Mouse (Mus musculus): ENCODE measurements around the gene Nhsl1. TPM values are rescaled to one million over a fixed set of nuclear protein-coding genes. Genes with fewer than 3 reads are reported as not detected.
A peak's percentile ranks its signal among the peaks of the same experiment; 100 is the strongest.

Nhsl1 gene
- polyA plus RNA-seq, 1 experiment from 2014 or later: 17.1 TPM

GRCm38 (mm10) chr10:18375301-18375700 lies 56.5 kb downstream of the Nhsl1 start:
- Histone ChIP-seq H3K4me3 (ENCODE audit: low read depth, low read length) (no peak overlapping the region), H3K36me3 (ENCODE audit: control insufficient read depth, insufficient read depth, low read length) (no peaks in the 10 kb centered on the region), H3K4me2 (ENCODE audit: low read length) (no peak overlapping the region), H3K9ac (ENCODE audit: low read length) (no peak overlapping the region), H3K27me3 (replicated peaks; ENCODE audit: control insufficient read depth, insufficient read depth, low read length) (no peaks in the 10 kb centered on the region), H3K27ac (ENCODE audit: low read depth, low read length) (no peak overlapping the region), H3K9me3 (replicated peaks; ENCODE audit: control insufficient read depth, low read length) (no peaks in the 10 kb centered on the region), H3K4me1 (ENCODE audit: control insufficient read depth, insufficient read depth, low read length) (peaks cover 8% of the 10 kb centered on the region)
- 14% methylated on average over 3 of the region's 3 CpGs for WGBS
- DNase-seq (ENCODE audit: low spot score) (no peak), ATAC-seq (no peak; the same call in 1 of the 2 replicates)

- no peak overlapping the region for H3K9ac ChIP-seq (ENCODE audit: low read length)
- no peak overlapping the region for H3K4me2 ChIP-seq (ENCODE audit: low read length)
- H3K27me3 ChIP-seq (replicated peaks; ENCODE audit: control insufficient read depth, insufficient read depth, low read length): no peaks in the 10 kb centered on the region
- 80% methylated on average over 2 of the region's 2 CpGs for WGBS
- no peak overlapping the region for H3K27ac ChIP-seq (ENCODE audit: low read depth, low read length)
- peaks cover 3% of the 10 kb centered on the region; the same call in 1 of the 2 replicates for H3K4me1 ChIP-seq (ENCODE audit: control insufficient read depth, insufficient read depth, low read length)
- H3K4me3 ChIP-seq (ENCODE audit: low read depth, low read length): no peak overlapping the region
- no peak for DNase-seq (ENCODE audit: low spot score)
- no peaks in the 10 kb centered on the region for H3K9me3 ChIP-seq (replicated peaks; ENCODE audit: control insufficient read depth, low read length)
- no peak for ATAC-seq
- no peaks in the 10 kb centered on the region for H3K36me3 ChIP-seq (ENCODE audit: control insufficient read depth, insufficient read depth, low read length)
These were observed 66.0 kb downstream of the Nhsl1 start for GRCm38 (mm10) chr10:18384766-18385165.

GRCm38 (mm10) chr10:18386224-18386623 lies 67.4 kb downstream of the Nhsl1 start:
- WGBS: 22% methylated on average over 7 of the region's 7 CpGs
- H3K4me3 ChIP-seq (ENCODE audit: low read depth, low read length): no peak overlapping the region
- H3K4me1 ChIP-seq (ENCODE audit: control insufficient read depth, insufficient read depth, low read length): peaks cover 3% of the 10 kb centered on the region; the same call in 1 of the 2 replicates
- no peaks in the 10 kb centered on the region for H3K36me3 ChIP-seq (ENCODE audit: control insufficient read depth, insufficient read depth, low read length)
- H3K4me2 ChIP-seq (ENCODE audit: low read length): no peak overlapping the region
- DNase-seq (ENCODE audit: low spot score) (peak; percentile 44), ATAC-seq (no peak)
- no peaks in the 10 kb centered on the region for H3K27me3 ChIP-seq (replicated peaks; ENCODE audit: control insufficient read depth, insufficient read depth, low read length)
- H3K27ac ChIP-seq (ENCODE audit: low read depth, low read length): no peak overlapping the region
- H3K9me3 ChIP-seq (replicated peaks; ENCODE audit: control insufficient read depth, low read length): no peaks in the 10 kb centered on the region
- H3K9ac ChIP-seq (ENCODE audit: low read length): no peak overlapping the region

GRCm38 (mm10) chr10:18388784-18389575 lies 70.2 kb downstream of the Nhsl1 start:
- Histone ChIP-seq H3K4me3 (ENCODE audit: low read depth, low read length) (no peak overlapping the region), H3K9me3 (replicated peaks; ENCODE audit: control insufficient read depth, low read length) (no peaks in the 10 kb centered on the region), H3K27me3 (replicated peaks; ENCODE audit: control insufficient read depth, insufficient read depth, low read length) (no peaks in the 10 kb centered on the region), H3K9ac (ENCODE audit: low read length) (no peak overlapping the region), H3K4me1 (ENCODE audit: control insufficient read depth, insufficient read depth, low read length) (peaks cover 3% of the 10 kb centered on the region; the same call in 1 of the 2 replicates), H3K27ac (ENCODE audit: low read depth, low read length) (no peak overlapping the region; the same call in 1 of the 2 replicates), H3K36me3 (ENCODE audit: control insufficient read depth, insufficient read depth, low read length) (no peaks in the 10 kb centered on the region), H3K4me2 (ENCODE audit: low read length) (peak overlapping the region; percentile 16; the same call in 1 of the 2 replicates)
- 5% methylated on average over 10 of the region's 10 CpGs for WGBS
- ATAC-seq: peak; percentile 78
- DNase-seq (ENCODE audit: low spot score): peak; percentile 93

GRCm38 (mm10) chr10:18390004-18390403 lies 71.2 kb downstream of the Nhsl1 start:
- no peak overlapping the region for H3K9ac ChIP-seq (ENCODE audit: low read length)
- peak overlapping the region; percentile 5; the same call in 1 of the 2 replicates for H3K27ac ChIP-seq (ENCODE audit: low read depth, low read length)
- H3K4me2 ChIP-seq (ENCODE audit: low read length): no peak overlapping the region
- H3K4me3 ChIP-seq (ENCODE audit: low read depth, low read length): no peak overlapping the region
- no peaks in the 10 kb centered on the region for H3K36me3 ChIP-seq (ENCODE audit: control insufficient read depth, insufficient read depth, low read length)
- H3K27me3 ChIP-seq (replicated peaks; ENCODE audit: control insufficient read depth, insufficient read depth, low read length): no peaks in the 10 kb centered on the region
- H3K4me1 ChIP-seq (ENCODE audit: control insufficient read depth, insufficient read depth, low read length): peaks cover 3% of the 10 kb centered on the region; the same call in 1 of the 2 replicates
- DNase-seq (ENCODE audit: low spot score) (no peak), ATAC-seq (no peak)
- 78% methylated on average over 15 of the region's 15 CpGs for WGBS
- no peaks in the 10 kb centered on the region for H3K9me3 ChIP-seq (replicated peaks; ENCODE audit: control insufficient read depth, low read length)

- Histone ChIP-seq H3K4me3 (ENCODE audit: low read depth, low read length) (no peak overlapping the region), H3K36me3 (ENCODE audit: control insufficient read depth, insufficient read depth, low read length) (no peaks in the 10 kb centered on the region), H3K9me3 (replicated peaks; ENCODE audit: control insufficient read depth, low read length) (no peaks in the 10 kb centered on the region), H3K4me2 (ENCODE audit: low read length) (no peak overlapping the region), H3K27me3 (replicated peaks; ENCODE audit: control insufficient read depth, insufficient read depth, low read length) (no peaks in the 10 kb centered on the region), H3K27ac (ENCODE audit: low read depth, low read length) (no peak overlapping the region), H3K9ac (ENCODE audit: low read length) (no peak overlapping the region), H3K4me1 (ENCODE audit: control insufficient read depth, insufficient read depth, low read length) (peaks cover 3% of the 10 kb centered on the region; the same call in 1 of the 2 replicates)
- WGBS: 40% methylated on average over 5 of the region's 5 CpGs
- DNase-seq (ENCODE audit: low spot score) (peak; percentile 79), ATAC-seq (no peak)
These were observed 72.8 kb downstream of the Nhsl1 start for GRCm38 (mm10) chr10:18391608-18392007.

- H3K9ac ChIP-seq (ENCODE audit: low read length): no peak overlapping the region
- no peaks in the 10 kb centered on the region for H3K36me3 ChIP-seq (ENCODE audit: control insufficient read depth, insufficient read depth, low read length)
- no peaks in the 10 kb centered on the region for H3K27me3 ChIP-seq (replicated peaks; ENCODE audit: control insufficient read depth, insufficient read depth, low read length)
- WGBS: 86% methylated on average over 6 of the region's 6 CpGs
- ATAC-seq (no peak), DNase-seq (ENCODE audit: low spot score) (no peak)
- 0 out of 2 replicates have a peak, but pooled peaks cover 3% of the 10 kb centered on the region for H3K4me1 ChIP-seq (ENCODE audit: control insufficient read depth, insufficient read depth, low read length)
- no peak overlapping the region for H3K4me2 ChIP-seq (ENCODE audit: low read length)
- no peaks in the 10 kb centered on the region for H3K9me3 ChIP-seq (replicated peaks; ENCODE audit: control insufficient read depth, low read length)
- no peak overlapping the region for H3K4me3 ChIP-seq (ENCODE audit: low read depth, low read length)
- no peak overlapping the region for H3K27ac ChIP-seq (ENCODE audit: low read depth, low read length)
These were observed 73.5 kb downstream of the Nhsl1 start for GRCm38 (mm10) chr10:18392268-18392667.

GRCm38 (mm10) chr10:18393740-18394139 lies 75.0 kb downstream of the Nhsl1 start:
- DNase-seq (ENCODE audit: low spot score) (peak; percentile 60), ATAC-seq (no peak)
- no peaks in the 10 kb centered on the region for H3K9me3 ChIP-seq (replicated peaks; ENCODE audit: control insufficient read depth, low read length)
- no peak overlapping the region for H3K9ac ChIP-seq (ENCODE audit: low read length)
- H3K4me1 ChIP-seq (ENCODE audit: control insufficient read depth, insufficient read depth, low read length): 0 out of 2 replicates have a peak, but pooled peaks cover 2% of the 10 kb centered on the region
- H3K36me3 ChIP-seq (ENCODE audit: control insufficient read depth, insufficient read depth, low read length): no peaks in the 10 kb centered on the region
- no peaks in the 10 kb centered on the region for H3K27me3 ChIP-seq (replicated peaks; ENCODE audit: control insufficient read depth, insufficient read depth, low read length)
- no peak overlapping the region for H3K27ac ChIP-seq (ENCODE audit: low read depth, low read length)
- no peak overlapping the region for H3K4me2 ChIP-seq (ENCODE audit: low read length)
- 37% methylated on average over 3 of the region's 3 CpGs for WGBS
- no peak overlapping the region for H3K4me3 ChIP-seq (ENCODE audit: low read depth, low read length)

- ATAC-seq: no peak
- no peak overlapping the region for H3K27ac ChIP-seq (ENCODE audit: low read depth, low read length)
- no peaks in the 10 kb centered on the region for H3K36me3 ChIP-seq (ENCODE audit: control insufficient read depth, insufficient read depth, low read length)
- no peak overlapping the region for H3K4me2 ChIP-seq (ENCODE audit: low read length)
- no peaks in the 10 kb centered on the region for H3K9me3 ChIP-seq (replicated peaks; ENCODE audit: control insufficient read depth, low read length)
- H3K27me3 ChIP-seq (replicated peaks; ENCODE audit: control insufficient read depth, insufficient read depth, low read length): no peaks in the 10 kb centered on the region
- no peaks in the 10 kb centered on the region for H3K4me1 ChIP-seq (ENCODE audit: control insufficient read depth, insufficient read depth, low read length)
- no peak overlapping the region for H3K9ac ChIP-seq (ENCODE audit: low read length)
- WGBS: 92% methylated on average over 7 of the region's 7 CpGs
- H3K4me3 ChIP-seq (ENCODE audit: low read depth, low read length): no peak overlapping the region
- no peak for DNase-seq (ENCODE audit: low spot score)
These were observed 75.5 kb downstream of the Nhsl1 start for GRCm38 (mm10) chr10:18394270-18394669.

Measured in forebrain, embryonic 14.5 days (tissue).